Mouse (Mus musculus) heart, adult 11 months (tissue): ENCODE data around the gene Aoah.

Experiments
- DNase-seq: peaks from one replicate; pipeline ENCODE4 v3.0.0; 2022

Gene Aoah

DNA sequence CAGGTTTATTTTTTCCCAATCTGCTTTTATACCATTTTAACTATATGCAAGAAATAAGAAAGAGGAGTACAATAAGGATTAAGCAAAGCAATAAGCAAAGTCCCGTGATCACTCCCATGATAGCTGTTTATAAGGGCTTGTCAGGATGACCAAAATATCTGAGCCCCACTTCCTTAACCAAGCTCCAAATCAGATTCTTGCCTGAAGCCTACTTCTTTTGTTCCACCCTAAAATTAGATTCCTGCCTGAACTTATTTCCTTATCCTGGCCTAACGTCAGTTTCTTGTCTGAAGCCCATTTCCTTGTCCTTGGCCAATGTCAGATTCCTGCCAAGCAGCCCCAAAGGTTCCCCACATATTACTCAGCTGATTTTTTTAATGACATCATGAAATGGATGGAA is 288.8 kb downstream of the Aoah start:
- DNase-seq = peak; percentile 82
